Mouse (Mus musculus) forebrain, embryonic 13.5 days (tissue): ENCODE measurements at regions not wholly inside any gene's neighbourhood (a gene's known extent, or its start where the extent isn't known, plus 50 kb on each side); places are given as distances from the start of the nearest gene placed in this dataset.
A peak's percentile ranks its signal among the peaks of the same experiment; 100 is the strongest.

Source experiments
- ATAC-seq: fragments of 200-750 bp; cut with Nextera tagmentation; 2 replicates; pipeline ENCODE4 v1.8.0; 2017
- H3K27ac ChIP-seq: fragments of 300-500 bp; sonication (generic); 2 replicates; pipeline ENCODE4 v1.5.1; 2015; ENCODE audit warnings: inconsistent platforms, mild to moderate bottlenecking, moderate library complexity
- H3K27me3 ChIP-seq: fragments of 300-500 bp; sonication (generic); 2 replicates; pipeline ENCODE4 v1.6.1; 2015; ENCODE audit warnings: mild to moderate bottlenecking, inconsistent platforms
- H3K36me3 ChIP-seq: fragments of 300-500 bp; sonication (generic); 2 replicates; pipeline ENCODE4 v1.6.1; 2015; ENCODE audit warnings: mild to moderate bottlenecking, inconsistent platforms; ENCODE audit not compliant: poor library complexity, severe bottlenecking
- H3K4me1 ChIP-seq: fragments of 300-500 bp; sonication (generic); 2 replicates; pipeline ENCODE4 v1.6.1; 2015; ENCODE audit warnings: inconsistent platforms
- H3K4me2 ChIP-seq: fragments of 300-500 bp; sonication (generic); 2 replicates; pipeline ENCODE4 v1.6.1; 2015; ENCODE audit warnings: inconsistent platforms, mild to moderate bottlenecking, moderate library complexity
- H3K4me3 ChIP-seq: fragments of 300-500 bp; sonication (generic); 2 replicates; pipeline ENCODE4 v1.5.1; 2015; ENCODE audit warnings: mild to moderate bottlenecking, inconsistent platforms
- H3K9ac ChIP-seq: fragments of 300-500 bp; sonication (generic); 2 replicates; pipeline ENCODE4 v1.6.1; 2015; ENCODE audit warnings: mild to moderate bottlenecking, inconsistent platforms
- H3K9me3 ChIP-seq: fragments of 300-500 bp; sonication (generic); replicated peaks from 2 replicates; pipeline ENCODE4 v1.6.1; 2016; ENCODE audit warnings: inconsistent platforms
- WGBS: fragments of 180-500 bp; shearing (Covaris S2); methylation state at CpG from one replicate; pipeline ENCODE4 v1.1.7; 2015; 5-methylcytosine and 5-hydroxymethylcytosine counted together

- WGBS, result 84% methylated on average over 6 of the region's 6 CpGs
- Histone ChIP-seq H3K4me1 (peaks cover 56% of the 10 kb centered on the region), H3K9ac (no peak overlapping the region), H3K27me3 (no peaks in the 10 kb centered on the region), H3K4me2 (no peak overlapping the region), H3K9me3 (no peaks in the 10 kb centered on the region), H3K4me3 (no peak overlapping the region), H3K27ac (peak overlapping the region; percentile 21; the same call in 1 of the 2 replicates), H3K36me3 (peaks cover 13% of the 10 kb centered on the region)
- ATAC-seq, result no peak
Observed at GRCm38 (mm10) chr1:137924156-137924555, 251.4 kb downstream of the Ptprc start.

GRCm38 (mm10) chr1:137923705-137924104 is 251.8 kb downstream of the Ptprc start:
- Histone ChIP-seq H3K9me3 (no peaks in the 10 kb centered on the region), H3K4me2 (no peak overlapping the region), H3K27ac (peak overlapping the region; percentile 21; the same call in 1 of the 2 replicates), H3K36me3 (peaks cover 13% of the 10 kb centered on the region), H3K4me1 (peaks cover 52% of the 10 kb centered on the region), H3K27me3 (no peaks in the 10 kb centered on the region), H3K4me3 (no peak overlapping the region), H3K9ac (no peak overlapping the region)
- 89% methylated on average over 2 of the region's 2 CpGs for WGBS
- ATAC-seq, result no peak

GRCm38 (mm10) chr1:137922769-137923168 is 252.7 kb downstream of the Ptprc start:
- H3K4me3 ChIP-seq, result no peak overlapping the region
- peaks cover 18% of the 10 kb centered on the region for H3K36me3 ChIP-seq
- peaks cover 44% of the 10 kb centered on the region for H3K4me1 ChIP-seq
- H3K9me3 ChIP-seq, result no peaks in the 10 kb centered on the region
- no peak overlapping the region for H3K9ac ChIP-seq
- no peaks in the 10 kb centered on the region for H3K27me3 ChIP-seq
- H3K4me2 ChIP-seq, result no peak overlapping the region
- WGBS, result 84% methylated on average over 7 of the region's 7 CpGs
- no peak for ATAC-seq
- H3K27ac ChIP-seq, result no peak overlapping the region

GRCm38 (mm10) chr1:137921592-137921991 is 253.9 kb downstream of the Ptprc start:
- Histone ChIP-seq H3K4me2 (no peak overlapping the region), H3K36me3 (peaks cover 20% of the 10 kb centered on the region), H3K27me3 (no peaks in the 10 kb centered on the region), H3K27ac (peak overlapping the region; percentile 25; the same call in 1 of the 2 replicates), H3K4me1 (peaks cover 39% of the 10 kb centered on the region), H3K9me3 (no peaks in the 10 kb centered on the region), H3K9ac (no peak overlapping the region), H3K4me3 (no peak overlapping the region)
- no peak for ATAC-seq
- WGBS, result 95% methylated on average over 2 of the region's 2 CpGs

GRCm38 (mm10) chr1:137919739-137920563 is 255.6 kb downstream of the Ptprc start:
- no peak for ATAC-seq
- H3K4me2 ChIP-seq, result no peak overlapping the region
- peak overlapping the region; percentile 19; the same call in 1 of the 2 replicates for H3K27ac ChIP-seq
- peaks cover 28% of the 10 kb centered on the region for H3K36me3 ChIP-seq
- no peaks in the 10 kb centered on the region for H3K27me3 ChIP-seq
- H3K9me3 ChIP-seq, result no peaks in the 10 kb centered on the region
- H3K4me3 ChIP-seq, result no peak overlapping the region
- H3K9ac ChIP-seq, result no peak overlapping the region
- H3K4me1 ChIP-seq, result peaks cover 28% of the 10 kb centered on the region; the same call in 1 of the 2 replicates
- 44% methylated on average over 6 of the region's 6 CpGs for WGBS

GRCm38 (mm10) chr1:137917449-137917848 is 258.1 kb downstream of the Ptprc start:
- H3K4me3 ChIP-seq, result no peak overlapping the region
- no peaks in the 10 kb centered on the region for H3K27me3 ChIP-seq
- no peak overlapping the region for H3K9ac ChIP-seq
- peaks cover 19% of the 10 kb centered on the region for H3K36me3 ChIP-seq
- H3K4me1 ChIP-seq, result peaks cover 32% of the 10 kb centered on the region
- H3K4me2 ChIP-seq, result no peak overlapping the region
- no peak for ATAC-seq
- H3K27ac ChIP-seq, result no peak overlapping the region
- no peaks in the 10 kb centered on the region for H3K9me3 ChIP-seq
- WGBS, result 76% methylated on average over 1 of the region's 1 CpGs

- 26% methylated on average over 5 of the region's 5 CpGs for WGBS
- H3K4me2 ChIP-seq, result peak overlapping the region; percentile 14; the same call in 1 of the 2 replicates
- no peak overlapping the region for H3K4me3 ChIP-seq
- H3K27ac ChIP-seq, result no peak overlapping the region
- no peaks in the 10 kb centered on the region for H3K9me3 ChIP-seq
- no peak overlapping the region for H3K9ac ChIP-seq
- peaks cover 62% of the 10 kb centered on the region for H3K4me1 ChIP-seq
- no peak for ATAC-seq
- no peaks in the 10 kb centered on the region for H3K27me3 ChIP-seq
- H3K36me3 ChIP-seq, result peaks cover 18% of the 10 kb centered on the region
Observed at GRCm38 (mm10) chr1:137906883-137907282, 268.6 kb downstream of the Ptprc start.

GRCm38 (mm10) chr1:137906477-137906876 is 269.0 kb downstream of the Ptprc start:
- Histone ChIP-seq H3K36me3 (peaks cover 14% of the 10 kb centered on the region), H3K27ac (no peak overlapping the region), H3K4me2 (peak overlapping the region; percentile 14; the same call in 1 of the 2 replicates), H3K9ac (no peak overlapping the region), H3K4me3 (no peak overlapping the region), H3K4me1 (peaks cover 63% of the 10 kb centered on the region), H3K9me3 (no peaks in the 10 kb centered on the region), H3K27me3 (no peaks in the 10 kb centered on the region)
- 18% methylated on average over 3 of the region's 3 CpGs for WGBS
- no peak for ATAC-seq

- ATAC-seq, result no peak
- Histone ChIP-seq H3K4me1 (peaks cover 63% of the 10 kb centered on the region), H3K9me3 (no peaks in the 10 kb centered on the region), H3K9ac (no peak overlapping the region), H3K4me3 (no peak overlapping the region), H3K27me3 (no peaks in the 10 kb centered on the region), H3K27ac (peak overlapping the region; percentile 20), H3K36me3 (peaks cover 7% of the 10 kb centered on the region; the same call in 1 of the 2 replicates), H3K4me2 (peak overlapping the region; percentile 38)
- WGBS, result 61% methylated on average over 5 of the region's 5 CpGs
Observed at GRCm38 (mm10) chr1:137905566-137905965, 269.9 kb downstream of the Ptprc start.

GRCm38 (mm10) chr1:137903351-137903750 is 272.2 kb downstream of the Ptprc start:
- Histone ChIP-seq H3K9ac (peak overlapping the region; percentile 53; the same call in 1 of the 2 replicates), H3K4me2 (peak overlapping the region; percentile 71), H3K4me1 (peaks cover 50% of the 10 kb centered on the region), H3K27ac (peak overlapping the region; percentile 44; the same call in 1 of the 2 replicates), H3K27me3 (no peaks in the 10 kb centered on the region), H3K4me3 (peak overlapping the region; percentile 66), H3K36me3 (no peaks in the 10 kb centered on the region), H3K9me3 (no peaks in the 10 kb centered on the region)
- ATAC-seq, result no peak
- 3% methylated on average over 4 of the region's 4 CpGs for WGBS

GRCm38 (mm10) chr1:137902859-137903258 is 272.6 kb downstream of the Ptprc start:
- Histone ChIP-seq H3K4me2 (peak overlapping the region; percentile 71), H3K36me3 (no peaks in the 10 kb centered on the region), H3K27ac (peak overlapping the region; percentile 81), H3K4me1 (peaks cover 49% of the 10 kb centered on the region), H3K4me3 (peak overlapping the region; percentile 66), H3K9ac (peak overlapping the region; percentile 82), H3K27me3 (no peaks in the 10 kb centered on the region), H3K9me3 (no peaks in the 10 kb centered on the region)
- no peak for ATAC-seq
- 16% methylated on average over 6 of the region's 6 CpGs for WGBS

GRCm38 (mm10) chr1:137901996-137902395 is 273.5 kb downstream of the Ptprc start:
- Histone ChIP-seq H3K27ac (peak overlapping the region; percentile 81), H3K4me1 (peaks cover 53% of the 10 kb centered on the region), H3K36me3 (no peaks in the 10 kb centered on the region), H3K9ac (peak overlapping the region; percentile 82), H3K4me3 (peak overlapping the region; percentile 66), H3K4me2 (peak overlapping the region; percentile 71), H3K27me3 (no peaks in the 10 kb centered on the region), H3K9me3 (no peaks in the 10 kb centered on the region)
- no peak for ATAC-seq
- WGBS, result 27% methylated on average over 4 of the region's 4 CpGs
